Mouse (Mus musculus) hindbrain, embryonic 14.5 days (tissue): ENCODE data around the gene Hspa12b. TPM values are rescaled to one million over a fixed set of nuclear protein-coding genes. Genes with fewer than 3 reads are reported as not detected.

ENCODE experiments used
- ATAC-seq: fragments of 200-750 bp; cut with Nextera tagmentation; 2 replicates; pipeline ENCODE4 v1.8.0; 2017; ENCODE audit warnings: moderate number of reproducible peaks, mild to moderate bottlenecking, moderate TSS enrichment, moderate library complexity; ENCODE audit not compliant: low FRiP score
- DNase-seq: peaks from one replicate; pipeline ENCODE4 v3.0.0-alpha.2; 2015; ENCODE audit warnings: low spot score
- H3K27ac ChIP-seq: fragments of 300-500 bp; sonication (generic); 2 replicates; pipeline ENCODE4 v1.5.1; 2014; ENCODE audit warnings: mild to moderate bottlenecking, moderate library complexity
- H3K27me3 ChIP-seq: fragments of 300-500 bp; sonication (generic); 2 replicates; pipeline ENCODE4 v1.6.1; 2014; ENCODE audit warnings: mild to moderate bottlenecking, low read length, mixed read lengths; ENCODE audit not compliant: control insufficient read depth, insufficient read depth
- H3K36me3 ChIP-seq: fragments of 300-500 bp; sonication (generic); replicated peaks from 2 replicates; pipeline ENCODE4 v1.6.1; 2014; ENCODE audit not compliant: control insufficient read depth, insufficient read depth
- H3K4me1 ChIP-seq: fragments of 300-500 bp; sonication (generic); replicated peaks from 2 replicates; pipeline ENCODE4 v1.6.1; 2014; ENCODE audit warnings: antibody characterized with exemption, low read length, mixed read lengths; ENCODE audit not compliant: control insufficient read depth, insufficient read depth
- H3K4me2 ChIP-seq: fragments of 300-500 bp; sonication (generic); replicated peaks from 2 replicates; pipeline ENCODE4 v1.6.1; 2014; ENCODE audit warnings: mild to moderate bottlenecking, moderate library complexity
- H3K4me3 ChIP-seq: fragments of 300-500 bp; sonication (generic); replicated peaks from 2 replicates; pipeline ENCODE4 v1.5.1; 2014; ENCODE audit warnings: mild to moderate bottlenecking, low read length
- H3K9ac ChIP-seq: fragments of 300-500 bp; sonication (generic); 2 replicates; pipeline ENCODE4 v1.6.1; 2014
- H3K9me3 ChIP-seq: fragments of 300-500 bp; sonication (generic); 2 replicates; pipeline ENCODE4 v1.6.1; 2016; ENCODE audit warnings: low read length; ENCODE audit not compliant: control insufficient read depth
- WGBS: fragments of 180-500 bp; shearing (Covaris S2); extraction: QIAGEN DNeasy Blood & Tissue Kit; methylation state at CpG from one replicate; pipeline ENCODE4 v1.1.7; 2014; 5-methylcytosine and 5-hydroxymethylcytosine counted together
- polyA plus RNA-seq: library from polyadenylated mRNA; unstranded; fragments of >200 nt; fragmentation: Nextera tagmentation; extraction: Ambion mirVana; gene quantifications from 2 replicates; pipeline ENCODE4 v1.2.1, GENCODE M21; 2014

Hspa12b gene
- polyA plus RNA-seq, 1 experiment from 2014 or later: 3.3 TPM

GRCm38 (mm10) chr2:131179990-131180587 lies 53.0 kb downstream of the Hspa12b start, which contains the start of gene Cenpb:
TSS of gene Cenpb (minus strand) at chr2:131180067.
- WGBS: 2% methylated on average over 45 of the region's 57 CpGs
- Histone ChIP-seq H3K4me2 (peak within 1 kb of the TSS; percentile 99), H3K4me3 (peak within 1 kb of the TSS; percentile 73), H3K27ac (peak within 1 kb of the TSS; percentile 97), H3K9ac (peak within 1 kb of the TSS; percentile 86), H3K36me3 (peaks cover 11% of the 10 kb centered on the region; the same call in 1 of the 2 replicates), H3K27me3 (no peaks in the 10 kb centered on the region), H3K4me1 (peaks cover 33% of the 10 kb centered on the region), H3K9me3 (no peaks in the 10 kb centered on the region)
- DNase-seq (peak; percentile 89), ATAC-seq (peak; percentile 88)

- peak overlapping the region; percentile 56 for H3K4me3 ChIP-seq
- H3K9me3 ChIP-seq: no peaks in the 10 kb centered on the region
- H3K4me2 ChIP-seq: peak overlapping the region; percentile 61
- peaks cover 29% of the 10 kb centered on the region for H3K4me1 ChIP-seq
- peak overlapping the region; percentile 64 for H3K9ac ChIP-seq
- no peaks in the 10 kb centered on the region for H3K27me3 ChIP-seq
- peak; percentile 11; the same call in 1 of the 2 replicates for ATAC-seq
- under 1% methylated on average over 14 of the region's 14 CpGs for WGBS
- no peak for DNase-seq
- H3K27ac ChIP-seq: peak overlapping the region; percentile 55; the same call in 1 of the 2 replicates
- no peaks in the 10 kb centered on the region for H3K36me3 ChIP-seq
Observed at GRCm38 (mm10) chr2:131186343-131186742, 59.3 kb downstream of the Hspa12b start.

- ATAC-seq: peak; percentile 86
- peak within 1 kb of the TSS; percentile 56 for H3K4me3 ChIP-seq
- no peaks in the 10 kb centered on the region for H3K9me3 ChIP-seq
- peak within 1 kb of the TSS; percentile 64 for H3K9ac ChIP-seq
- under 1% methylated on average over 43 of the region's 43 CpGs for WGBS
- H3K27ac ChIP-seq: peak within 1 kb of the TSS; percentile 55
- H3K27me3 ChIP-seq: no peaks in the 10 kb centered on the region
- peak within 1 kb of the TSS; percentile 61 for H3K4me2 ChIP-seq
- peaks cover 29% of the 10 kb centered on the region for H3K4me1 ChIP-seq
- DNase-seq: peak; percentile 77
- H3K36me3 ChIP-seq: no peaks in the 10 kb centered on the region
Observed at GRCm38 (mm10) chr2:131186771-131187601, 59.9 kb downstream of the Hspa12b start, which contains the start of the genes Cdc25b and Spef1. TSS of gene Cdc25b (plus strand) at chr2:131186949. TSS of gene Spef1 (minus strand) at chr2:131187282.

- ATAC-seq (no peak), DNase-seq (no peak)
- no peaks in the 10 kb centered on the region for H3K9me3 ChIP-seq
- WGBS: 19% methylated on average over 3 of the region's 3 CpGs
- H3K4me3 ChIP-seq: peak overlapping the region; percentile 56
- no peak overlapping the region for H3K27ac ChIP-seq
- H3K4me1 ChIP-seq: peaks cover 29% of the 10 kb centered on the region
- peak overlapping the region; percentile 61 for H3K4me2 ChIP-seq
- H3K9ac ChIP-seq: peak overlapping the region; percentile 64
- no peaks in the 10 kb centered on the region for H3K27me3 ChIP-seq
- no peaks in the 10 kb centered on the region for H3K36me3 ChIP-seq
Observed at GRCm38 (mm10) chr2:131187602-131187922, 60.5 kb downstream of the Hspa12b start.

DNA sequence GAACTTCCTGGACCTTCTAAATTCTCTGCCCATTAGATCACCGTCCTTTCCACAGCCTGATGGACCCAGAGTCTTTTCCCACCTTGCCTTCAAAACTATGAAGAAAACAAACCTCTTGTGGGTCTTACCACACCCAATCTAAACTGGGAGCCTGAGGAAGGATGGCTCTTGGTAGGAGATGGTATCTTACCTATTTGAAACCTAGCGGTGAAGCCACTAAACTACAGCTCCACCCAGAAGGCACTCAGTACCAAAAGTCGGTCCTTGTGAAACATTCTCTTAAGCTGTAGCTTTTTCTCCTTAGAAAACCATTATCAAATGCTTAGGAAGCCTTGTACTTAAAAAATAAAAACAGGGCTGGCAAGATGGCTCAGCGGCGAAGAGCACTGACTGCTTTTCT lies 61.2 kb downstream of the Hspa12b start:
- DNase-seq: no peak
- Histone ChIP-seq H3K4me2 (peak overlapping the region; percentile 61; the same call in 1 of the 2 replicates), H3K36me3 (peaks cover 4% of the 10 kb centered on the region), H3K9ac (no peak overlapping the region), H3K27ac (no peak overlapping the region), H3K27me3 (no peaks in the 10 kb centered on the region), H3K4me3 (no peak overlapping the region), H3K9me3 (no peaks in the 10 kb centered on the region), H3K4me1 (peaks cover 29% of the 10 kb centered on the region)
- 93% methylated on average over 5 of the region's 5 CpGs for WGBS
- ATAC-seq: no peak

DNA sequence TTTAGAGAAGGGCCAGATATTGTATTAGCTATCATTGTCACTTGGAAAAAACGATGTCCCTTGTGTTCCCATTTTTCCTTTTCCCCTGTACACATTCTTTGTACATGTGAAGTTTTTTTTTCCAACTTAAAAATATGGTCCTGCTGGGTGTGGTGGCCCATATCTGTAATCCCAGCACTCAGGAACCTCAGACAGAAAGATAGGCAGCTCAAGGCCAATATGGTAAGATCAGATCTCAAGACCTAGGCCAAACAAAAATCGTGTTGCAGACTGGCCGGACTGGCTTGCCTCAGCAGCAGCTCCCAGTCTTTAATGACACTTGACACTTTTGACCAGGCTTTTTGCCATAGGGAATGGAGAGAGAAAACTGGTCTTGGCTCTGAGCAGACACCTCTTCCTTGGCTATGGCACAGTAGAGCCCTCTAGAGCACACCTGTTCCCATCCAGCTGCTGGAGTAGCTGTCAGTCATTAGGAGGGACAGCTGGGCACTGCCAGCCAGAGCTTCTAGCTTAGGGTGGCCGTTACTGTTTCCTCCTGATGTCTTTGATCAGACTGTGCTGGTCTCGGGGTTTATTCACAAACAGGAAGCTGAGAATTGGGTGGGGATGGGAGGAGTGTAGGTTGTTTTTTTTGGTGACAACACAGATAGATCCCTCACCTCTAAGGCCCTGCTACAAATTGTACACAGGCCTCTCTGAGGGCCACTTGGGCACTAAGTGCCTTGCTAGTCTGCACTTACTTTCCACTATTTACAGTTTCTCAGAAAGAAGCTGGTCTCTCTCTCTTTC lies 62.6 kb downstream of the Hspa12b start:
- 39% methylated on average over 5 of the region's 5 CpGs for WGBS
- DNase-seq (no peak), ATAC-seq (no peak)
- Histone ChIP-seq H3K27ac (peak overlapping the region; percentile 66; the same call in 1 of the 2 replicates), H3K4me1 (peaks cover 29% of the 10 kb centered on the region), H3K9me3 (no peaks in the 10 kb centered on the region), H3K4me3 (no peak overlapping the region), H3K36me3 (peaks cover 14% of the 10 kb centered on the region), H3K27me3 (no peaks in the 10 kb centered on the region), H3K4me2 (peak overlapping the region; percentile 4; the same call in 1 of the 2 replicates), H3K9ac (no peak overlapping the region)

DNA sequence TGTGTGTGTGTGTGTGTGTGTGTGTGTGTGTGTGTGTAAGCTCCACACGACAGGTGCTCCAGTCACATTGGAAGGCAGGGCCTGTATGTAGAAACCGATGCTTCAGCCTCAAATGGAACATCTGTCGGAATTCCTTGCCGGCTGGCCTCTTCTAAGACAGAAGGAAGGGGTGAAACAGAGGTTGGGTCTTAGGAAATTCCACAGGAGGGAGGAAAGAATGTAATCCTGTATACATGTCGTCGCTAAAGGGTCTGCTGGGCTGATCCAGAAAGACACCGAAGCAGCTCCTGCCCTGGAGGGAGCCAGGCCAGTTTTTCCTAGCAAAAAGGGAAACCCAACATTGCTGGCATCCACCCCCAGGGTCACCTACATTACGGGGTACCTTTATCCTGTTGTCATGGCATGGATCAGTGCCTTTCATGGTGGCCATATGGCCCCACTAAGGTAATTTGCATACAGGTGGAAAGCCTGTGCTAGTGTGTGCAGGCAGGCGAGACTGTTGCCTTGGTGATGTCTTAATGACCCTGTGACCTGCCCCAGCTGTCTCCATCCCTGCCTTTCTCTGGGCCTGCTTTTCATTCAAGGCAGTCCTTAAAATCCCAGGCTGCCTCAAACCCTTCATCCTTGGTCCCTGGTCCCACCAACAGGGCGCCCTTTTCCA lies 63.4 kb downstream of the Hspa12b start:
- peak; percentile 51 for ATAC-seq
- H3K9ac ChIP-seq: no peak overlapping the region

GRCm38 (mm10) chr2:131191005-131191390 lies 63.9 kb downstream of the Hspa12b start:
- ATAC-seq: no peak
- H3K9me3 ChIP-seq: no peaks in the 10 kb centered on the region
- WGBS: 71% methylated on average over 7 of the region's 7 CpGs

More for the DNA sequence above, 63.4 kb downstream of the Hspa12b start:
- peak; percentile 63 for DNase-seq
- H3K4me1 ChIP-seq: peaks cover 29% of the 10 kb centered on the region
- WGBS: 11% methylated on average over 10 of the region's 10 CpGs
- no peak overlapping the region for H3K4me3 ChIP-seq
- peak overlapping the region; percentile 66 for H3K27ac ChIP-seq
- H3K4me2 ChIP-seq: no peak overlapping the region
- H3K27me3 ChIP-seq: no peaks in the 10 kb centered on the region
- H3K9me3 ChIP-seq: no peaks in the 10 kb centered on the region
- H3K36me3 ChIP-seq: peaks cover 14% of the 10 kb centered on the region

More at GRCm38 (mm10) chr2:131191005-131191390, 63.9 kb downstream of the Hspa12b start:
- Histone ChIP-seq H3K4me3 (no peak overlapping the region), H3K36me3 (peaks cover 14% of the 10 kb centered on the region), H3K4me2 (no peak overlapping the region), H3K4me1 (peaks cover 29% of the 10 kb centered on the region), H3K9ac (no peak overlapping the region), H3K27ac (peak overlapping the region; percentile 66), H3K27me3 (no peaks in the 10 kb centered on the region)
- no peak for DNase-seq
